Mouse (Mus musculus): ENCODE data around the gene Ppm1j.
"Not testable (repeated sequence)": the region's sequence is repeated elsewhere in the genome, so short reads cannot be mapped to it uniquely, and the experiment has no call there.

Gene Ppm1j

GRCm38 (mm10) chr3:104785284-104785683 is 4.4 kb downstream of the Ppm1j start:
- DNase-seq = no peak

- no peak for DNase-seq
These were observed 7.2 kb downstream of the Ppm1j start, which contains the start of gene Rhoc for GRCm38 (mm10) chr3:104788075-104788474. Gene Rhoc, plus strand, starts transcription at chr3:104788375.

- DNase-seq = peak; percentile 27
These were observed 7.9 kb downstream of the Ppm1j start for GRCm38 (mm10) chr3:104788561-104789311.

- no peak for DNase-seq
These were observed 8.4 kb downstream of the Ppm1j start for GRCm38 (mm10) chr3:104789312-104789605.

DNA sequence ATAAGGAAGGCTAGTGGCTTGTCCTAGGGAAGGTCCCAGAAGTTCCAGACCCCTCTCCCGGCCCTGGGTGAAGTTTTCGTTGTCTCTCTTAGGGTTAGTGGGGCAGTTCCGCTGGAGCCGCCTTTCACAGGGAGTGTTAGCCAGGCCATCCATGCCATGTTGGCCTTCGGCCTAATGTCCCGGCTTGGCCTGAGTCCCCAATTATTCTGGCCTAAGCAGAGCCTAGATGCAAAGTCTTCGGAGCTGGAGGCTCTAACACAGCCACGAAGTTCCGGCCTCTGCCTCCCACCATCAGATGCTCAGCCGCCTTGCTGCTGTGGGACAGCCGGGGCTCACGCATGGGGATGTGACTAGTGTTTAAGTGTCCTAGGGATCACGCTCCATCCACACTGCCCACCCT is 9.0 kb downstream of the Ppm1j start:
- DNase-seq = no peak

GRCm38 (mm10) chr3:104790401-104790937 is 9.6 kb downstream of the Ppm1j start:
- no peak for DNase-seq

- no peak for DNase-seq
These were observed 10.2 kb downstream of the Ppm1j start for GRCm38 (mm10) chr3:104791017-104791416.

DNA sequence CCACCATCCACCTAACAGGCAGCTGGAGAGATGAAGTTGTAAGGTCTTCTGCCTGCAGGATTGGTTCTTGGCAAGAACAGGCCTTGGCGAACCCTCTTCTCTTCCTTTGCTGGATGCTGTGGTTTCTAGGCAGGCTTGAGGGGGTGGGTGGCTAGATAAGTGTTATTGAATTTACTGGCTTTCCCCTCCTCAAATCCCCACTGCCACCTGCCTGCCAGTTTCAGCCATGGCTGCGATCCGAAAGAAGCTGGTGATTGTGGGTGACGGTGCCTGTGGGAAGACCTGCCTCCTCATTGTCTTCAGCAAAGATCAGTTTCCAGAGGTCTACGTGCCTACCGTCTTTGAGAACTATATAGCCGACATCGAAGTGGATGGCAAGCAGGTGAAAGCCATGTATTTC is 10.8 kb downstream of the Ppm1j start:
- DNase-seq = no peak

DNA sequence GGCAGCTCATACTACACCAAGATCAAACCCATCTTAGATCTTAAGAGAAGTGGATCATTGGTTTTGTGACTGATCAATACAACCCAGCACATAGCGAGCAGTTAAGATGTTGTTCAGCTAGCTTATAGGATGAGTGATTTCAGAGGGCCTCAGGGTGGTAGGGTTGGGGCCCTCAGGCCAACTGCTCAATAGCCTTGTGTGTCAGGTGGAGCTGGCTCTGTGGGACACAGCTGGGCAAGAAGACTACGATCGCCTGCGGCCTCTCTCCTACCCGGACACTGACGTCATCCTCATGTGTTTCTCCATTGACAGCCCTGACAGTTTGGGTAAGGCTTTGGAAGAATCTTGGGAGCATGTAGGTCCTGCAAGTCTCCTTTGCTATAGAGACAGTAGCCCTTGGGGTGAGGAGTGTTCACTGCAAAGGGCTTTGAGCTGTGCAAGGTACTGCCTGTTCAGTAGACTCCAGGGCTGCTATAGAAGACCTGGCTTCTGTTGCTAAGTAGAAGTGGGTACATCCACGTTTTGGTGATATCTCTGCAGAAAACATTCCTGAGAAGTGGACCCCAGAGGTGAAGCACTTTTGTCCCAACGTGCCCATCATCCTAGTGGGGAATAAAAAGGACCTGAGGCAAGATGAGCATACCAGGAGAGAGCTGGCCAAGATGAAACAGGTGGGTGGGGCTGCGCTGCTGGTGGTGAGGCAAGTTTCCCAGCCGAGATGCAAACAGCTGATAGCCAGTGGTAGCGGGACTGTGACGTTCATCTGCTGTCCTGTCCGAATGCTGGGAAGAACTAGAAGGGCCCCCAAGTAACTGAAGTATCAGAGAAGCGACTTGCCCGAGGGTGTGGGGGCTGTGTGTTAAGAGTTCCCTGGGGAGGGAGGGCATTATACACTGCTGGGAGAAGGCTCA is 11.8 kb downstream of the Ppm1j start:
- DNase-seq = no peak

GRCm38 (mm10) chr3:104793871-104794828 is 13.3 kb downstream of the Ppm1j start:
- DNase-seq = no peak

GRCm38 (mm10) chr3:104794953-104795470 is 14.2 kb downstream of the Ppm1j start:
- no peak for DNase-seq

DNA sequence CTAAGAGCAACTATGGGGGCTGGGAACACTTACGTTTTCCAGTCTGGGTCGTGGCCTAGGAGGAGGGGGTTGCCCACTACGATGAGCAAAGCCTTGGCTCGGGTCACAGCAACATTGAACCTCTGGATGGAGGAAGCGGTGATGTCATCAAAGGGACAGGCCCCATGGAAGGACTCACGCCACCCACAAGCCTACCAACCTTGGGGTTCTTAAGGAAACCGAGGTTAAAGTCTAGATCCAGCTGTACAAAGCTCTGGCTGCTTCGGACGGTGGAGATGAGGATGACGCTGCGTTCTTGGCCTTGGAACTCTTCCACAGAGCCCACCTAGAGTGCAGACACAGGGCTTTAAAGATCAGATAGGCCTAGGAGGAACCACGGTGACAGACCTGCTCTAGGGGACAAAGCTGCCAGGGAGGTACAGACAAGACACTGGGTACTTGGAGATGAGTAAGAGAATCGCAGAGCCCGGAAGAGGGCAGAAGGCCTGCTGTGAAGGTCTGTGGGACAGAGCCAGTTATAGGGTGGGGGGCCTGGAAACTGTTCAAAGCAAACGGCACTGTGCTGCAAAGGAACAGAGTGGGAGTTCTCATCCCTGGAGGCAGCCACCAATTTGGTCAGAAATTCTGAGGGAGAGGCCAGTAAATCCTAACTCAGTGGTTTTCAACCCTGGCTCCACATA is 14.9 kb downstream of the Ppm1j start:
- no peak for DNase-seq

- no peak for DNase-seq
These were observed 15.7 kb downstream of the Ppm1j start for GRCm38 (mm10) chr3:104796430-104797082.

GRCm38 (mm10) chr3:104800681-104801080 is 19.8 kb downstream of the Ppm1j start:
- DNase-seq = no peak

- DNase-seq = no peak
These were observed 20.6 kb downstream of the Ppm1j start for GRCm38 (mm10) chr3:104801481-104801880.

GRCm38 (mm10) chr3:104804312-104804711 is 23.5 kb downstream of the Ppm1j start:
- no peak for DNase-seq

- DNase-seq = no peak
These were observed 24.7 kb downstream of the Ppm1j start for GRCm38 (mm10) chr3:104805539-104805938.

- DNase-seq = no peak
These were observed 30.9 kb downstream of the Ppm1j start for GRCm38 (mm10) chr3:104811752-104812151.

DNA sequence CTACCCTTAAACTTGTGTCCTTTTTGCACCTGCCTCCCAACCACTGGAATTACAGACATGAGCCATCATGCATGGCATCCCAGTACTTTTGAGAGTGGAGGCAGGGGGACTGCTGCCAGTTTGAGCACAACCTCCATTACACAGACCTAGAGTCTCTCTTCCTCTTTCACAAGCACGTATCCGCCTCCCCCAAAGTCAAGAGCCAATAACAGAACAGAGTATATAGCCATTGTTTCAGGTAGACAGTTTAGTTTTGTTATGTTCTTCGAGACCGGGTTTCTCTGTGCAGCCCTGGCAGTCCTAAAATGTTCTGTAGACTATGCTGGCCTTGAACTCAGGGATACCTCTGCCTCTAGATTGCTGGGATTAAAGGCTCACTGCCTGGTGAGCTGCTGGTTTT is 31.4 kb downstream of the Ppm1j start:
- no peak for DNase-seq

DNA sequence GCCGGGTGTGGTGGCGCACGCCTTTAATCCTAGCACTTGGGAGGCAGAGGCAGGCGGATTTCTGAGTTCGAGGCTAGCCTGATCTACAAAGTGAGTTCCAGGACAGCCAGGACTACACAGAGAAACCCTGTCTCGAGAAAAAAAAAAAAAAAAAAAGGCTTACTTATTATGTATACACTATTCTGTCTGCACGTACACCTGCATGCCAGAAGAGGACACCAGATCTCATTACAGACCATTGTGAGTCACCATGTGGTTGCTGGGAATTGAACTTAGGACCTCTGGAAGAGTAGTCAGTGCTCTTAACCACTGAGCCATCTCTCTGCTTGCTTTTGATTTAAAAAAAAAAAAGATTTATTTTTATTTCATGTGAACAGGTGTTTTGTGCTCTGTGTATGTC is 32.4 kb downstream of the Ppm1j start:
- not testable (repeated sequence) for DNase-seq

- DNase-seq = no peak
These were observed 33.9 kb downstream of the Ppm1j start for GRCm38 (mm10) chr3:104814746-104815145.

Measured in cerebellum, adult 11-12 months (tissue).